13 mouse cellular contexts compared by ENCODE assay signal in genomic region chr6:92136356-92136755, GRCm38 (mm10).
"Had no signal": no experiment of that assay in that cellular context is flagged by ENCODE, and none has a peak within 500 bp of the region (broad histone marks: within the 10 kb centered on the region; RNA-seq: fewer than 3 reads in every experiment).

No protein-coding gene starts in this region.

- DNase-seq: kidney, adult 18-20 months; kidney, adult 9 months; kidney, postnatal 14 days; kidney, postnatal 4 days; layer of hippocampus, postnatal 36 days; liver, embryonic 13.5 days; lung, adult 2 months; lung, postnatal 14 days; thymus, adult 2 months; thymus, postnatal 14 days; thymus, postnatal 4 days had no signal

- ATAC-seq: intestine, embryonic 15.5 days; midbrain, embryonic 15.5 days had no signal
